Mouse (Mus musculus): ENCODE data around the gene Wdtc1.

GRCm38 (mm10) chr4:133255392-133255791 is 97.9 kb downstream of the Wdtc1 start:
- TF ChIP-seq USF2 (IDR thresholded peaks at IDR 0.05; ENCODE audit: borderline replicate concordance in 1 of 2, insufficient read depth in 1 of 2, low read depth in 1 of 2, low read length in 2 of 2) (no peak), NRF1 (IDR thresholded peaks at IDR 0.05; ENCODE audit: insufficient read depth, low read depth, low read length, poor library complexity, severe bottlenecking) (no peak), EP300 (IDR thresholded peaks at IDR 0.05; ENCODE audit: low read depth in 1 of 2, low read length in 2 of 2) (no peak), POLR2A (IDR thresholded peaks at IDR 0.05; ENCODE audit: control insufficient read depth in 1 of 2, insufficient read depth in 1 of 2, low read depth in 1 of 2, low read length in 2 of 2, poor library complexity in 1 of 2) (no peak), MAX (IDR thresholded peaks at IDR 0.05; ENCODE audit: low read length) (no peak), POLR2AphosphoS2 (IDR thresholded peaks at IDR 0.05; ENCODE audit: low read length) (no peak), HCFC1 (IDR thresholded peaks at IDR 0.05; ENCODE audit: low read depth, low read length) (no peak), KAT2A (conservative IDR thresholded peaks at IDR 0.05; ENCODE audit: low read depth, low read length) (no peak)

All from MEL (cell line).